Mouse (Mus musculus) adrenal gland, adult 18-20 months (tissue): ENCODE results near the gene Cnnm4. TPM values are rescaled to one million over a fixed set of nuclear protein-coding genes. Genes with fewer than 3 reads are reported as not detected.

Source experiments
- DNase-seq, 2 experiments: peaks; one replicate each; pipeline ENCODE4 v3.0.0; 2021 to 2022; ENCODE audit warnings: low spot score in 2 of 2
- long read RNA-seq, 2 experiments: library from polyadenylated mRNA; stranded (forward); transcript quantifications; one replicate each; pipeline ENCODE4 v2.0.0; 2021
- total RNA-seq, 2 experiments: library from RNA; stranded (reverse); gene quantifications; 1 replicate in 1 of 2; 2 replicates in 1 of 2; pipeline ENCODE4 v1.2.3; 2021

Gene Cnnm4
- total RNA-seq: 1 to 10 TPM; 3.6 to 5.9 TPM
- long read RNA-seq, experiment 1: 0 reads
- long read RNA-seq, experiment 2: 0 reads

- DNase-seq: peak; percentile 79 to 84
Observed at GRCm38 (mm10) chr1:36471181-36472105, at the start of gene Cnnm4. Gene Cnnm4 (plus strand): TSS chr1:36471620.

GRCm38 (mm10) chr1:36429511-36429910, 41.9 kb upstream of the Cnnm4 start:
- DNase-seq: no peak

- no peak for DNase-seq
Observed at GRCm38 (mm10) chr1:36432999-36433398, 38.4 kb upstream of the Cnnm4 start.

- DNase-seq: no peak
Observed at GRCm38 (mm10) chr1:36433616-36434015, 37.8 kb upstream of the Cnnm4 start.

GRCm38 (mm10) chr1:36435071-36435470, 36.3 kb upstream of the Cnnm4 start:
- DNase-seq: no peak

- DNase-seq: no peak
Observed at GRCm38 (mm10) chr1:36436515-36436914, 34.9 kb upstream of the Cnnm4 start.

- no peak for DNase-seq
Observed at GRCm38 (mm10) chr1:36437223-36437622, 34.2 kb upstream of the Cnnm4 start.

GRCm38 (mm10) chr1:36441101-36441500, 30.3 kb upstream of the Cnnm4 start:
- DNase-seq: no peak

GRCm38 (mm10) chr1:36444471-36445464, 26.7 kb upstream of the Cnnm4 start, which contains the start of gene Lman2l:
Gene Lman2l (minus strand): TSS chr1:36445271.
- peak; percentile 89 to 91 for DNase-seq

- DNase-seq: no peak
Observed at GRCm38 (mm10) chr1:36445508-36445907, 25.9 kb upstream of the Cnnm4 start.

- no peak for DNase-seq
Observed at GRCm38 (mm10) chr1:36446106-36446824, 25.2 kb upstream of the Cnnm4 start.

- DNase-seq: no peak
Observed at GRCm38 (mm10) chr1:36446841-36447240, 24.6 kb upstream of the Cnnm4 start.

- no peak for DNase-seq
Observed at GRCm38 (mm10) chr1:36454055-36454815, 17.2 kb upstream of the Cnnm4 start.

GRCm38 (mm10) chr1:36457388-36458014, 13.9 kb upstream of the Cnnm4 start:
- DNase-seq: no peak

- DNase-seq: no peak
Observed at GRCm38 (mm10) chr1:36458169-36458568, 13.3 kb upstream of the Cnnm4 start.

GRCm38 (mm10) chr1:36461829-36462228, 9.6 kb upstream of the Cnnm4 start:
- DNase-seq: no peak

GRCm38 (mm10) chr1:36465641-36466160, 5.7 kb upstream of the Cnnm4 start:
- no peak for DNase-seq

- DNase-seq: no peak
Observed at GRCm38 (mm10) chr1:36467446-36467845, 4.0 kb upstream of the Cnnm4 start.

- no peak for DNase-seq
Observed at GRCm38 (mm10) chr1:36469811-36470444, 1.5 kb upstream of the Cnnm4 start.
